Mouse (Mus musculus) retina, embryonic 14.5 days (tissue): ENCODE data around the gene Lpo.
"Not testable (repeated sequence)": the region's sequence is repeated elsewhere in the genome, so short reads cannot be mapped to it uniquely, and the experiment has no call there.

Experiments used
- DNase-seq: peaks from one replicate; pipeline ENCODE4 v3.0.0-alpha.2; 2015; ENCODE audit warnings: low spot score

Lpo gene

GRCm38 (mm10) chr11:87828239-87828900, at the start of gene Lpo:
Gene Lpo, minus strand, starts transcription at chr11:87828289.
- no peak for DNase-seq

GRCm38 (mm10) chr11:87875436-87875835, 47.3 kb upstream of the Lpo start, which contains the start of gene Epx:
Gene Epx, minus strand, starts transcription at chr11:87875536.
- no peak for DNase-seq

DNA sequence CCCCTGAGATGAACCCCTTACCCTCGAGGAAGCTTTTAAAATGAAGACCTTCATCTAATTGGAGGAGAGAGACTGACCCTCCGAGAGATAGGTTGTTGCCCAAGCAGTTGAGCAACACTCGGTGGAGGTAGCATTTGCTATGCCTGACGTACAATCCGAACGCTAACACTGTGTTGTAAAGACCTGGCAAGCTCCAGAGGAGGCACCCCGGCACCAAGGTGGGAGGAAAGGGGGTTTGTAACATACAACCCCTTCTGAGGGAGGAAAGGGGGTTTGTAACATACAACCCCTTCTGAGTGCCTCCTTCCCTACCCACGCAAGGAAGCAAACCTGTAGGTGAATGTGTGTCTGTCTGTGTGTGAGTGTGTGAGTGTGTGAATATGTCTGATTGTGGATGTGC, 43.7 kb upstream of the Lpo start:
- no peak for DNase-seq

DNA sequence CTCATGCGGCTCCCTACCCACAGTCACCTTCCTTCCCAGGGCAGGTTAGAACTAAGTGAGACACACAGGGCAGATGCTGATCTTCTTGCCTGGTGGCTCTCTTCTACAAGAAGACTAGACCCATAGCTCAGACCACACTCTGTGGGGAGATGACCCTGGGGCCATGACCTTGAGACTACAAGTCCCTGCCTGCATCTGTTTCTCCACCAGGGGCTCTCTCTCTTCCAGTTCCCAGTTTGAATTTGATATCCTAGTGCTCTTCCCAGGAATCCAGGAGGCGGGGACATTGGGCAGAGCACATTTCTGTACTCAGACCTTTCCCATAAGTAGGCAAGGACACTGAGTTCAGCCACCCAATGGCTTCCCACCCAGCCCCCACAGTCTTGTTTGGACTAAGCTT, 42.0 kb upstream of the Lpo start:
- no peak for DNase-seq

DNA sequence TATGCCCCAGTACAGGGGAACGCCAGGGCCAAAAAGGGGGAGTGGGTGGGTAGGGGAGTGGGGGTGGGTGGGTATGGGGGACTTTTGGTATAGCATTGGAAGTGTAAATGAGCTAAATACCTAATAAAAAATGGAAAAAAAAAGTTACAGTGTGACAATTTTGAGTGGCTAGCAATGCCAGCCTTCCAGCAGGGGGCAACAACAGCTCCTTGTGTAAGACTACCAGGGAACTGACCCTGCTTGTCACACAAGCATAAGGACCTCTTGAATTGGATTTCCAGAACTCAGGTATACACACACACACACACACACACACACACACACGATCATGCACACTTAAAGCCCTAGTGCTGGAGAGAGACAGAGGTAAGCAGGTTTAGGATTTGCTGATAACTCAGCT, 38.8 kb upstream of the Lpo start:
- not testable (repeated sequence) for DNase-seq

DNA sequence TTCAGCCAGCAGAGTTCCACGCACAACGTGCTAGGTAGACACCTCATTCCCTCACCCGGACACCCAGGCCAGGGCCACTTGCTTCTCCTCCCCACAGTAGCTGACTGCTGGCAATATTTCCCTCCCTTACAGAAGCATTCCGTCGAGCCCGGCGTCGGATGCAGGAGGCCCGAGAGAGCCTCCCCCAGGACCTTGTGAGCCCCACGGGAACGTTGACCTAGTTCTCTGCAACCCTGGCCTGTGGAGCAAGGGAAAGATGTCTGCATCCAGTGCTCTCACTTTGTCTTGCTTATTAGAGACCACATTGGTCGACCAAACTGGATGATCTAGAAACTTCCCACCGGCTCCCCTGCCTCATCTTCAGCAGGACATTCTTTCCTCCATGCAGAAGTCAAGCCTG, 34.7 kb upstream of the Lpo start:
- no peak for DNase-seq

- no peak for DNase-seq
Observed at GRCm38 (mm10) chr11:87860426-87860825, 32.3 kb upstream of the Lpo start.

DNA sequence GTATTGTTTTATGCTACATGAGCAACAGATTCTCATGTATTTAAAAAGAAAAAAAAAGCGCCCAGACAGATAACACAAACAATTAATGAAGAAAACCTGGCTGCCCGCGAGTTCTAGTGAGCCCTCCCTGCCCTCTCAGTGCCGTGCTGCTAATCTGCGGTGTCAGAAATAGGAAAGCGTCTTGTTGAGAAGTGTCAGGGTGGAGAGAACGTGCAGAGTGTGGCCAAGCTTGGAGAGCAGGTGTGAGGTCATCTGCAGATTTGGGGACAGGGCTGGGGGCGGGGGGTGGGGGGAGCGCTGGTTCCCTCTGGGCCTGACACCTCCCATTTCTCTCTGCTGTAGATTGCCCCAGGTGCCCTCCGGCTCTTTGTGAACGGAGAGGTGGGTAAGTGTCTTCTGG, 31.2 kb upstream of the Lpo start:
- DNase-seq, result no peak

DNA sequence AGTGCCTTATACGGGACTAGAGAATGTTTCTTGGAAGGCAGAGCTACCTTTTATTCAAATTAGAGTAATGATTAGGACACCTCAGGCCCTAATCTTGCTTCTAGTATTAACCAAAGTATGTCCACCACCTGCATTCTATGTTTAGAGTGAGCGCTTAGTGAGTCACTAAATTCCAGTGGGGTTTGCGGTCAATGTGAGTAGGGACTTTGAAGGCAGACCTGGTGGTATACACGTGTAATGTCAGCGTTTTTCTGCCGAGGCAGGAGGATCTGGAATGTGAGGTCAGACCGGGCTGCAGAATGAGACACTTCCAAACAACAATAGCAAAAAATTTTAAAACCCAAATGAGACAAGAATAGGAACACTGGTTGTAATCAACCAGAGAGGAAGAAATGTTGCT, 26.5 kb upstream of the Lpo start:
- no peak for DNase-seq

DNA sequence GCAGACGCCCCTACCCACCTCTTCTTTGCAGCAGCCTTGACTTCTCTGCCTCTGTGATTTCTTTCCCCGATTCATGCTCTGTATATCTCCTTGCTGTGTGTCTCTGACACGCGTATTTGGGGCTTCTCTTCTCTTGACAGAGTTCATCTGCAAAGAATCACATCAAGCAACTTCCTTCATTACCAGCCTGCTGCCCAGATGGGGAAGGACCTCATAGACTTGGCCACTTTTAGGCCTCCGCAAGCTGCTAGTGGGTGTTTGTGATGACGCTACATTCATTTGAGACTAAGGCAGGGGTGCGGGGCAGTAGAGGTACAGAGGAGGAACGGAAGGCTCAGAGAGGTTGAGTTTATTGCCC, 25.5 kb upstream of the Lpo start:
- DNase-seq, result no peak

DNA sequence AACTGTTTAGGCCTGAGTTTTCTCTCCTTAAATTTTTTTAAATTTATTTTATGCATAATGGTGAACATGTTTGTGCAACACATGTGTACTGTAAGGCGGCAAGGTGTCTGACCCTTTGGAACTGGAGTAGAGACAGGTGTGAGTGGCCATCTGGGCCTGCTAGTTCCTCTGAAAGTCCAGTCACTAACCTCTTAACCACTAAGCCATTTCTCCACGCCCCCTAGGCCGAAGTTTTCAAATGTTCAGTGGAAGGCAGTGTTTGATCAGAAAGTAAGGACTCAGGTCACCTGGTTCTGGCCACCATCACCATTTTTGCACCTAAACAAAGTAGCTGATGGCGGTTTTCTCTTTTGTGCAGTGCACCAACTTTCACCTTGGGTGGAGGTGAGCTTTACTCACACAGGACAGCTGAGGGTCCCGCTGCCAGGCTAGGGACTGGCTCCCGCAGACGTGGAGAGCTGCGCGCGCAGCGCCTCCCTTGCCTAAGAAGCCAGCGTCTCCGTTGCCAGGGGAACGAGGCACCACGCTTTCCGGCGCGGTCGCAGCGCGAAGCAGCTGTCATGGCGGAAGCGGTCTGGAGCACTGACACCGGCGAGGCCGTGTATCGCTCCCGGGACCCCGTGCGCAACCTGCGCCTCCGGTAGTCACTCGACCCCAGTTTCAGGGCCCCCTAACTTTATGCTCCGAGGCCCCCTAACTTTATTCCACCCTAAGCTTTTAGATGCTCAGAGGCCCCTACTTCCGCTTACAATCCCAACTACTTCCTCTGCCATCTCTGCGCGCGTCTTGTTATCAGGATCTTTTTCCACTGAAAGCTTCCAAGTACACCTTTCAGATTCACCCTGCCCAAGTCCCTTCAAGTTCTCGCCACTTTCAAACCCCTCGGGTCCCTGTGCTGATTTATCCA, 24.9 kb upstream of the Lpo start, which contains the start of gene Mks1:
TSS of gene Mks1 (plus strand) at position 526 of the 907 bp plus-strand sequence.
- peak; percentile 98 for DNase-seq

GRCm38 (mm10) chr11:87847884-87848283, 19.8 kb upstream of the Lpo start:
- DNase-seq, result no peak

DNA sequence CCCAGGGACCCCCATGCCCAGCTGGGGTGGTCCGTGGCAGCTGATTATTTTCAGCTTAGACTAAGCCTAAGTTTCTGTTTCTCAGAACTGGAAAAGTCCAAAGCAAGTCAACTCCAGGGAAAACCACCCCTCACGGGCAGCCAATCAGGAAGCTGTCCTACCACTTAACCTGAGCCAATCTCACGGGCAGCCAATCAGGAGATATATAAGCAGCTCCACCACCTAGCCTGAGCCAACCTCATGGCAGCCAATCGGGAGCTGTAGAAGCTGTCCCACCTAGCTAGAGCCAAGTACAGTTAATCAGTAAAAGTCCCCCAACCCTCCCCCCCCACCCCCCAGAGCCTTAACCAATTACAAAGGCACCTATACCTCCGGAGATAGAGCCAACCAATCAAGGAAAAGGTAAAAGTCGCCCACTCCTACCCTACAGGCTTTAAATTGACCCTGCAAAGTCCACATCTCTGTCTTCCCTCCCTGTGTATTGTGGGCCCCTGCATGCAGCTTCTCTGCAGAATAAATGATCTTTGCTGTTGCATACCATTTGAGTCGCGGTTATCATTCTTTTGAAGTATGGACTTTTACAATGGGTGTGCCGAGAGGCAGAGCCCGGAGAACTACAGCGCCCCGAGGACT, 19.0 kb upstream of the Lpo start:
- no peak for DNase-seq

DNA sequence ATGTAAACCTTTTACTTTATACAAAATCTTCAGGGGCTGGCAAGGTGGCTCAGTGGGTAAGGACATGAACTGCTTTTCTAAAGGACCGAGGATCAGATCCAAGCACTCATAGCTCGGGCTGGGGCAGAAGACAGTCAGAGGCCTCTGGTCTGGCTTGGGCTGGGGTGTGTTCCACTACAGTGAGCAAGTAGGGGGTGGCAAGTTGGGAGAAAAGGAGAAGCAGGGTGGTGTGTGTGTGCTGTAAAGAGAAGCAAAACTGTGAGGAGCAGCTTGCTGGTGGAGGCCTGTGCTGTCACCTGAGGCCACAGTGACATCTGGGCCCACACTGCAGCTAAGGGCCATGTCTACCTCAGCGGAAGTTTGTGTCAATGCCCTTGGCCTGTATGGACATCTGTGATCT, 13.3 kb upstream of the Lpo start:
- no peak for DNase-seq

GRCm38 (mm10) chr11:87840676-87841075, 12.6 kb upstream of the Lpo start:
- DNase-seq, result no peak

GRCm38 (mm10) chr11:87821502-87821901, 6.6 kb downstream of the Lpo start:
- DNase-seq, result no peak

DNA sequence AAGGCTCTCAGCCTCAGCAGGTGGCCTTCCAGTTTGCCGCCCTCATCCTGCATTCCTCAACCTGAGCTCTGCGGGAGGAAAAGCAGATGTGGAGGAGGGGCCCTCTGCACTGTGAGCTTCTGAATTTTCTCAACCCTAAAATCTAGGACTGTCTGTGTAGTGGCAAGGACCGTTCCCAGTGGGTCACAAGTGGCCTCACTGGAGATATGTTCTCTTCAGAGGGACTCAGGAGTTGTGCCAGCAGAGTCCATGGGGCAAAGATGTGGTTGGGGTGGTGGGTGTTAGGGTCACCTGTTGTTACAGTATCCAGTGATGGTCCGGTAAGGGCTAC, 10.7 kb downstream of the Lpo start:
- no peak for DNase-seq

DNA sequence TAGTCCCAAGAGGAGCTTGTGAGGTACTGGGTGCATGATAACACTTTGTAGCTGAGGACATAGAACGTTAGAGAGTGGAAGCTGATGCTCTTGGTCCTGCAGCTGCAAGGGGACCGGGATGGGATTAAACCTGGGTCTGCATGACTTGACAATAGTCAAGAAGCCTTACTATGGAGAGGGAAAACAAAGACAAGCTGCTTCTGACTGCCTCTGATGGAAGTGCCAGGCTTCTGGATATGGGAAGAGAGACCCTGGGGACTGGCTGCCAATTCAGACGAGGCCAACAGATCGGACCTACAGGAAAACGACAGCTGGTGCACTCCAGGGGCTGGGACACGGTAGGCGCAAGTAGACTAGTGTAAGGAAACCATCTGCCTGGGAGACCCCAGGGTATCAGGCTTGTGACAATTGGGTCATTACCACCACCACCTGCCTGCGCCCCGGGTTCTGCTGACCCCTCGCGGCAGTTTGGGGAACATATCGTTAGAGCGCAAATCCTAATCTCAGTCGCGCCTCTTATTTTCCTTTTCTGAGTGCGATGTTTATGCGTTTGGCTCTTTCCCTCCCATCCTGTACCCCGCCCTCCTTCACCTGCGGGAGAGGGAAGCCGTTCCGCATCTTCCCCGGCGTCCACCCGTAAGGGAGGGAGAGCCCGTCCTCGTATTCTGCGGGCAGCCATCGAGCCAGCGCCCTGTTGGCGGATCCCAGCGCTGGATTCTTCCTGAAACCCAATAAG, 11.2 kb downstream of the Lpo start:
- DNase-seq, result peak; percentile 83

DNA sequence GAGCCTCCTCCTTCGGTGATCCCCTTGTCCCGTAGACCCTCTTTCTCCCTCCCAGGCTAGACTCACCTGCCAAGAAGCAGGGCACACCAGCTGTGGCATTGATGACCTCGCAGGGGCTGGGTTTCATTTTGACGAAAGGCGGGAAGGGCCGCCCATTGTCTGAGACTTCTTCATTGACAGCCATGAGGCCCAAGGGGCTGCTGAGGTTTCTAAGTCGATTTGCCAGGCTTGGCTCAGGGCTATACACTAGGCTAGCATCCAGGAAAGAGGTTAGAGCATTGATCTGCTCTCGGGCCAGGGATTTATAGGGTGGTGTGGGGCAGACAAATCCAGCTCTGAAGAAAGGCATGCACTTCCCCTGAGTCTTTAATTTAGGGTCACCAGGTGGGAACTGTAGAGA, 13.3 kb downstream of the Lpo start:
- DNase-seq, result no peak

DNA sequence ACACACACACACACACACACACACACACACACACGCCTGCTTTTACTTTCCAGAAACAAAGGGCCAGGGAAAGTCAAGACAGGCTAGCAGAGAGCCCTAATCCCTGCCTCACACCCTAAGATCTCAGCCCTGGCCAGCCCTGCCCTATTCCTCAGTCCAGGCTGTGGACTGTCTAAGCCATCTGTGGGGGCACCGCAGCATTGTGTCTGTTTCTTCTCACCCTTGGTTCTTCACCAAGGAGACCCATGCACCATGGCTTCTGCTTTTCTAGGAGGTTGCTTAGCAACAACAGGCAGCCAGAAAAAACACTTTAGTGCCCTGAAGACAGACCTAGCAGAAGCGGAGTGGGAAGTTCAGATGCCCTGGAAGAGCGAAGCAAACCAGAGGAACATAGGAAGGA, 16.7 kb downstream of the Lpo start:
- DNase-seq, result peak; percentile 24

DNA sequence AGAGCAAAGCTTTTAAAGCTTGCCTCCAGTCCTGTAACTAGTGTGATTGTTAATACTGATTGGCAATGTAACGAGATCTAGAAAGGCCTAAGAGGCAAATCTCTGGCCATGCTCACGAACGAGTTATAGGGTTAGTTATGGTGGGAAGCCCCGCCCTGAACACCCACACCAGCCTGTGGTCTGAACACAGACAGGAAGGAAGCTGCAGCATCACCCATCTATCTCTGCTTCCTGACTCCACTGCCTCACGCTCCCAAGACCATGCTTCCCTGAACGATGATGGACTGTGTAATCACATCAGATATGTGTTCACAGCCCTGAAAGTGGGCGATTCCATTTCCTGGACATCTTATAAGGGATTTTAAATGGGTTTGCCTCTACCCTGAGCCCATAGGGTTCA, 19.9 kb downstream of the Lpo start:
- DNase-seq, result no peak

- no peak for DNase-seq
Observed at GRCm38 (mm10) chr11:87807433-87807832, 20.7 kb downstream of the Lpo start.
